Mouse (Mus musculus): ENCODE measurements around the gene C2cd2l. TPM values are rescaled to one million over a fixed set of nuclear protein-coding genes. Genes with fewer than 3 reads are reported as not detected.

Gene C2cd2l
- 56.8 and 62.1 TPM in 2 replicates for polyA plus RNA-seq (2012; rRNA removed)

DNA sequence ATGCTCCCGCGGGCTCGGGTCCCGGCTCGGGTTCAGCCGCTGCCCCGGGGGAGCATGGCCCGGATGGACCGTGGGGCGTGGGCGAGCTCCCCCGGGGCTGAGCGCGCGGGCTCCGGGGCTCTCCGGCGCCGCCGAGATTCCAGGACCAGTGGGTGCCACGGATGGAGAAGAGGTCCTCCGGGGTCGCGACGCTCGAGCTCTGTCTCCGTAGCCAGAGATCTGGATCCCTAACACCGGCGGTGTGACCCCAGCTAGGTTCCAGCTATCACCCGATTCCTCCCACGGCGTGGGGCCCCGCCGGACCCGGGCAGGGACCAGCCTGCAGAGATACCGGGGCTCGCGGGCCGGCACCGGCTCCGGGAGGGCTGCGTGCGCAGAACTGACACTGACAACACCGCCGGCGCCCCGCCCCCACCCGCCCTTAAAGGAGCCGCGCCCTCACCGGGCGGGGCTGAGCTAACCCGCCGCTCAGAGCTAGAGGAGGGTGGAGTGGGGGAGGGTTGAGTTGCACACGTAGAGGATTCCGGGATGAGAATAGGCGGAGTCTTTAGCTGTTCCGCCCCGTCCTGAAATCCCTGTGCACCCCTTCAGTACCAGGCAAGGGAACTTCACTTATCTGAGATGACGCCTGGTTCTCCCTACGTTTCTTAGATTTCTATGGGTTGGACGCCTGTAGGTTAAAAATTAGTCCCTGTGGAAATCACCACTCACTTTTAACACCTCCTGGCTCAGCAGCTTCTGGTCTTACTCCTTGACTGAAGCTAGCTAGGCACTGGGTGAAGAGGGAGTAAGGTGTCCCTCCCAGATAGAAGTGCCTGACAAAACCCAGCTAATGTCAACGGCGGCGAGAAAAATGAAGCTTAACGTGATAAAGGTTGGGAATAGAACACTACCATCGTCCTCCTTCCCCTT, at the start of gene C2cd2l:
C2cd2l (minus strand) TSS at position 399 of the 912 bp plus-strand sequence.

DNA sequence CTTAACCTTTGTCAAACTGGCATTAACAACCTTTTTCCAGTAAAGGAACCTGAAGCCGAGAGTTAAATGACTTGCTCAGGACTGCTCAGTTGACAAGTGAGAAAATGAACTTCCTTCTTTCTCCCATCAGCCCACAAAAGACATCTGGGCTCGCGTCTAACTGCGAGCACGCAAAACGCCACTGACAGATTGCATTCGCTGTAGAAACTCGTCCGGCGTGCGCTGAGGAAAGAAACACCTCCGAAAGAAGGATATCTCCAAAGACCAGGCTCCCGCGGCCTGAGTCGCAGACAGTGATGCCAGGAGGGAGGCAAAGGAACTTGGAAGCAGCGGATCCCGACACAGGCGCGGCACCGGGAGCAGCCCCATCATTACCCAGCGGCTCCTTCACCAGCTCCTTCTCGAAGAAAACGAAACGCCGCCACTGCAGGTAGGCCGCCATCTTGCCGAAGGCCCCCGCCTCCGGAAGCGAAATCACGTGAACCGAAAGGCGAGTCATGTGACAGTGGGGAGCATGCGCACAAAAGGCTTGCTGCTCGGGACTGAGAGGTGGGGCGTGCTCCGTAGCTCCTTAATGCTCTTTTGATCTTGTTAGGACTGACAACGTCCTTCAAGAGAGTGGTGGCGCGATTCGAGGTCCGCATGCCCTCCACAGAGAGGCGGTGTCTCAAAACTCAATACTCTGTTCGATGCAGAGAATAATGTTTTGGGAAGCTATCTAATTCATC, 41.3 kb upstream of the C2cd2l start, which contains the start of gene Vps11:
Vps11 (minus strand) TSS at position 481 of the 728 bp plus-strand sequence.

DNA sequence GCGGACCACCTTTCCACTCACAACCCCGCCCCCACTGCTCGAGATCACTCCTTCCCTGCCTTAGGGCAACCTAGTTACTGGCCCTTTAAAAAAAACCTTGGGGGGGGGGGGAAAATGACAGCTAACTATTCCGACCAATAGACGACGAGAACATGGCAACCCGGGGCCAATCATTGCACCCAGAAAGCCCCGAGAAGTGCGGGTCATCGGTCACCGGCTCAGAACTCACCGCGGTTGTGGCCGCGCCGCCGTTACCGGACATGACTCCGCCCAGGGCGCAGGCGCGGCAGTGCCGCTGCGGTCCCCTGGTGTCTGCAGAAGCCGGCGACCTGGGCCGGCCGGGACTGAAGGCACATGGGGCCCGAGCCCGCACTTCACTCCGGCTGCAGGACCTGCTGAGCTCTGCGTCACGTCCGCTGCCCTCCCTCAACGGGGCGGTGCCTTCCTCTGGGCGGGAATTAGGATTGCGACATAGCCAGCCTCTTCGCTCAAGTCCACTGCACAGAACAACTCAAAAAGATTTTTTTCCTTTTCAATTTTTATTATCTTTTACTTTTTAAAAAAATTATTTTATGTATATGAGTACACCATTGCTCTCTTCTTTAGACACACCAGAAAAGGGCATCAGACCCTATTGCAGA, 23.8 kb upstream of the C2cd2l start, which contains the start of gene Hmbs:
Hmbs (minus strand) TSS at position 448 of the 641 bp plus-strand sequence.

DNA sequence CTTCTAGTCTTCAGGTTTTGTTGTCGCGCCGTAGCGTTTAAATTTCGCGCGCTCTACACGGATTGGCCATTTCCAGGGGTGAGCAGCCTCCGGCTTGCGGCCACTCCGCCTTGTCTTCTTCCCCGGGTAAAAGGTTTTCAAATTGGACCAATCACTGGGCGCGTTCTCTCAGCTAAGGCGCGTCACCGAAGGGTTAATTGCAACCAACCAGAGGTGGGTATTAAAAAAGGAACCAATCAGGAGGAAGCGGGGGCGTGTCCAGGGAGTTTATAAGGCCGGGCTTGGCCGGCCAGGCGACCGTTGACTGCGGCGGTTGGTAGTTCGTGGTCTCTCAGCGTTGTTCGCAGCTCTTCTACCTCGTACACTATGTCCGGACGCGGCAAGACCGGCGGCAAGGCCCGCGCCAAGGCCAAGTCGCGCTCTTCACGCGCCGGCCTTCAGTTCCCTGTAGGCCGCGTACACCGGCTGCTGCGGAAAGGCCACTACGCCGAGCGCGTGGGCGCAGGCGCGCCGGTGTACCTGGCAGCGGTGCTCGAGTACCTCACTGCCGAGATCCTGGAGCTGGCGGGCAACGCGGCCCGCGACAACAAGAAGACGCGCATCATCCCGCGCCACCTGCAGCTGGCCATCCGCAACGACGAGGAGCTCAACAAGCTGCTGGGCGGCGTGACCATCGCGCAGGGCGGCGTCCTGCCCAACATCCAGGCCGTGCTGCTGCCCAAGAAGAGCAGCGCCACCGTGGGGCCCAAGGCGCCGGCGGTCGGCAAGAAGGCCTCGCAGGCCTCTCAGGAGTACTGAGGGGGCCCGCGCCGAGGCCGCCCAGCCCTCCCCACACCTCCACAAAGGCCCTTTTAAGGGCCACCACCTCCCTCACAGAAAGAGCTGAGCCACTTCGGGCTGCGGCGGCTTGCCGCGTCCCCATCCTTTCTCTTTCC, 14.6 kb upstream of the C2cd2l start, which contains the start of gene H2afx:
H2afx (plus strand) TSS at position 299 of the 935 bp plus-strand sequence.

DNA sequence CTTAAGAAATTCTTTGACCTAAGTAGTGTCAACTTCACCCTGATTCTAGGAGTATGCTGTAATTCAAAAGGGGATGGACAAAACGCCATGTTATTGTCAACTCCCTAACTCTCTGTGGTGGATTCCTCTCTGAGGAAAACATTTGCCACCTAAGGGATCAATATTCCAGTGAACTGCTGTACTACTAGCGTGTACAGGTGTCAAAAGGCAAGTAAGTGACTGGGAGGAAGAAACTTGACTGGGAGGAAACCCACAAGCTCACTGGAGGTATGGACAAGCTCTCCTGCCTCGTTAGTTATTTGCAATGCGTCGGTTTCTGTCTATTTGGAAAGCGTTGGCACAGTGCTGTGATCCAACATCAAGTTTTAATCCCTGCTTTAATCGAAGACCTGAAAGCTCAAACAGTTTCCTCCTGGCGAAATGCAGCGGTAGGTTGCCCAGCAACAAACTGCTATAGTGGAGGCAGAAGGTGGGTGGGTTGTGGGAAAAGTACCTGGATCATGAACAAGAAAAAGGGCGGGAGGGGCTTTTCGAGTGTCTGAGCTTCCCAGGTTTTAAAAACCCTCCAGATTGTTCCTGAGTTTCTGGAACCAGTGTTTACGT, 5.8 kb upstream of the C2cd2l start, which contains the start of gene Dpagt1:
Dpagt1 (plus strand) TSS at position 252 of the 603 bp plus-strand sequence.

DNA sequence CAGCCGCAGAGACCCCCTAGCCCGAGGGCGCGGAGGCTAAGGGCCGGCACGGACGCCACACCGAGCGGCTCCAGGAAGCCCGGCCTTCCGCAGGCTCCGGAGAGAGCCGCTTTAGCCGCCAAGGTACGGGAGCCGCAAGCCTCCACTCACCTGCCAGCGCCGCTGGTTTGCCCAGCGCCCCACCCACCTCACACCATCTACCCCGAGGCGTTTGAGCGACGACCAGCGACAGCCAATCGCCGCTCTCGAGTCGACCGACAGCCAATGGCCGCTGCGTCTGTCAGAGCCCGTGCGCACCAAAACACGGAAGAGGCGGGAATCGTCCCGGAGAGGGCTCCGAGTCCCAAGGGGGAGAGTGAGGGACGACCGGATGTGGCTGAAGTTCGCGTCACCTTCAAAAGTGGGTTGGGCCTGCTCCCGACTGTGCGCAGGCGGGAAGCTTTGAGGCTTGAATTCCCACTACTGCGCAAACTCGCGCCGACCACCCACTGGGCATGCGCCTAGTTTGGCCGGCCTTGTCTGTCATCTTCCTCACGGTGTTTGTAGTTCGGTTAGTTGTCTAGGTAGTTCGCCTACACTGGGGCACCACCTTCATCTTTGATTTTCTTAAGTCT, 14.5 kb downstream of the C2cd2l start, which contains the start of gene Hinfp:
Hinfp (minus strand) TSS at position 206 of the 614 bp plus-strand sequence.

DNA sequence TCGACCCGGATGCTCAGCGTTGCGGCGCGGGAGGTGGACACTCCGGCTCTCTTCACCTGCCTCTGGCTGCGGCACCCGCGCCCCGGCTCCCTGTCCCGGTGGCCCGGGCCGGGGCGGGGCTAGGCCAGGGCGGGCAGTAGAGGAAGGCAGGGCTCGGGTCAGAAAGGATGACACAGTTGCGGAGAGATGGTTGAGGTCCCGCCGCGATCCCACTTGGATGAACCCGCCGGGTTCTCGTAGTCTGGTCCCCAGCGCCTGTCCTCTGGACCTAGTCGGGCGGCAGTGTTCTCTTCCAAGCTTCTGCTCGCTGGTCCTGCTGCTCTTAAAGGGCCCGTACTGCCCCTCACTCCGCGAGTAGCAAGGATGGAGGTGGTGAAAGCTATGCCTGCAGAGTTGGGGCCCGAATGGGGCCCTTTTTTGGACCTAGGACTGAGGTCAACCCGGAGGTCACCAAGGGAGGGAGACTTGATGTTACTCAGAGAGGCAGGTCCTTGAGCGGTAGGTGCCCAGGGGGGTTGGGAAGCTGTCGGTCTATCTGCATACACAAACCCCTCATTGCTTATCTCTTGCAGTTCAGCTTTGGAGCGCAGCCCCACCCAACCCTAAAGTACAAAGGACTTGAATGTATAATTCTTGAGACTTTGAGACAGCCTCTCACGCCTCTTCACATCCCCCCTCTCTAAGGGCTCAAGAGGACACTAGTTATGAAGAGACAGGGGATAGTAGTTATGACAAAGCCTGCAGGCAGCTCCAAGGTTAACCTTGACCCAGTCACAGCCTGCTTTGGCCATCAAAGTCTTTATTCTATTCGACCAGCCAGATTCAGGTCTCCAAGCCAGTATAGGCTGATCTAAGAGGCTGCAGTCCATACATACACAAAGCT, 31.8 kb downstream of the C2cd2l start, which contains the start of gene Abcg4:
Abcg4 (minus strand) TSS at position 540 of the 883 bp plus-strand sequence.

DNA sequence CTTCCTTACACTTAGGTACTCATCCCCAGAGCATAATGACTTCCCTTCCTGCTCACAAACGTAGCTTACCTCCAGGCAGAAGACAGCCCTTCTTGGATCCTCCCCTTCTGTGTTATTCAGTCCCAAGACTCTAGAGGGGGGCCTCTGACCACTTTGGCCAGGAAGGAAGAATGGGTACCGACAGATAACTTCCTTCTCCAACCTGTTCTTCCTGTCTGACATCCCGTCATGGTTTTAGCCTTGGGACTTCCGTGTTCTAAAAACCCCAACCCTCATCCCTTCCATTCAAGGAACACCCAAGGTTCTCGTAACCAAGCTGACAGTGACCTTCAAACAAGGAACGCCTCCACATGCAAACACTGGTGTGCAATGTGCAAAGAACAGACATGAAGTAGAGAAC, 51.7 kb downstream of the C2cd2l start, which contains the start of gene Nlrx1:
Nlrx1 (minus strand) TSS at position 168 of the 400 bp plus-strand sequence.

Other genes starting within 250 kb of the C2cd2l start
- gene Mfrp, start 218.6 kb downstream of the C2cd2l start, polyA plus RNA-seq (2012; rRNA removed), result 0.51 and 1.5 TPM in 2 replicates
- gene C1qtnf5, start 213.0 kb downstream of the C2cd2l start, polyA plus RNA-seq (2012; rRNA removed), result 9.3 and 11.2 TPM in 2 replicates
- 0.14 and 0.20 TPM in 2 replicates for gene Gm49380, start 206.8 kb downstream of the C2cd2l start, polyA plus RNA-seq (2012; rRNA removed)
- 23.1 and 24.4 TPM in 2 replicates for gene Rnf26, start 206.8 kb downstream of the C2cd2l start, polyA plus RNA-seq (2012; rRNA removed)
- gene Mcam, start 185.8 kb downstream of the C2cd2l start, polyA plus RNA-seq (2012; rRNA removed), result 17.9 and 19.4 TPM in 2 replicates
- gene Cbl, start 86.2 kb downstream of the C2cd2l start, polyA plus RNA-seq (2012; rRNA removed), result 22.3 and 23.5 TPM in 2 replicates
- 1.2 and 2.8 TPM in 2 replicates for gene Ccdc153, start 79.6 kb downstream of the C2cd2l start, polyA plus RNA-seq (2012; rRNA removed)
- gene Pdzd3, start 68.8 kb downstream of the C2cd2l start, polyA plus RNA-seq (2012; rRNA removed), result 0.75 and 0.79 TPM in 2 replicates
- 3.6 and 3.8 TPM in 2 replicates for gene Nlrx1, start 51.7 kb downstream of the C2cd2l start, polyA plus RNA-seq (2012; rRNA removed)
- 82.8 and 93.4 TPM in 2 replicates for gene Abcg4, start 31.7 kb downstream of the C2cd2l start, polyA plus RNA-seq (2012; rRNA removed)
- 42.4 and 43.8 TPM in 2 replicates for gene Hinfp, start 14.6 kb downstream of the C2cd2l start, polyA plus RNA-seq (2012; rRNA removed)
- gene Dpagt1, start 5.7 kb upstream of the C2cd2l start, polyA plus RNA-seq (2012; rRNA removed), result 37.3 and 39.1 TPM in 2 replicates
- 123 and 133 TPM in 2 replicates for gene H2afx, start 14.4 kb upstream of the C2cd2l start, polyA plus RNA-seq (2012; rRNA removed)
- 37.8 and 38.9 TPM in 2 replicates for gene Hmbs, start 23.9 kb upstream of the C2cd2l start, polyA plus RNA-seq (2012; rRNA removed)
- 31.1 and 35.4 TPM in 2 replicates for gene Vps11, start 41.4 kb upstream of the C2cd2l start, polyA plus RNA-seq (2012; rRNA removed)
- gene Hyou1, start 59.2 kb upstream of the C2cd2l start, polyA plus RNA-seq (2012; rRNA removed), result 49.9 and 50.9 TPM in 2 replicates
- gene Slc37a4, start 76.6 kb upstream of the C2cd2l start, polyA plus RNA-seq (2012; rRNA removed), result 60.4 and 61.0 TPM in 2 replicates
- gene Rps25, start 86.9 kb upstream of the C2cd2l start, polyA plus RNA-seq (2012; rRNA removed), result 785 and 795 TPM in 2 replicates
- 207 and 215 TPM in 2 replicates for gene Trappc4, start 87.3 kb upstream of the C2cd2l start, polyA plus RNA-seq (2012; rRNA removed)
- gene Ccdc84, start 98.3 kb upstream of the C2cd2l start, polyA plus RNA-seq (2012; rRNA removed), result 55.8 and 58.3 TPM in 2 replicates
- not detected in 2 replicates for gene Foxr1, start 120.9 kb upstream of the C2cd2l start, polyA plus RNA-seq (2012; rRNA removed)
- 0.08 TPM in 1 of 2 replicates, not detected in the other for gene Upk2, start 134.7 kb upstream of the C2cd2l start, polyA plus RNA-seq (2012; rRNA removed)
- gene Bcl9l, start 162.5 kb upstream of the C2cd2l start, polyA plus RNA-seq (2012; rRNA removed), result 13.9 and 19.7 TPM in 2 replicates
- not detected in 2 replicates for gene Cxcr5, start 241.6 kb upstream of the C2cd2l start, polyA plus RNA-seq (2012; rRNA removed)